Mouse (Mus musculus) heart, embryonic 10.5 days (tissue): ENCODE measurements at regions not wholly inside any gene's neighbourhood (a gene's known extent, or its start where the extent isn't known, plus 50 kb on each side); places are given as distances from the start of the nearest gene placed in this dataset.

Experiments
- DNase-seq: peaks from one replicate; pipeline ENCODE4 v3.0.0-alpha.2; 2017; ENCODE audit warnings: low spot score
- H3K27ac ChIP-seq: fragments of 300-500 bp; sonication (generic); 2 replicates; pipeline ENCODE4 v1.5.1; 2016; ENCODE audit warnings: mild to moderate bottlenecking
- H3K27me3 ChIP-seq: fragments of 300-500 bp; sonication (generic); 2 replicates; pipeline ENCODE4 v1.6.1; 2016; ENCODE audit warnings: mild to moderate bottlenecking; ENCODE audit not compliant: poor library complexity, insufficient read depth, severe bottlenecking
- H3K36me3 ChIP-seq: fragments of 300-500 bp; sonication (generic); 2 replicates; pipeline ENCODE4 v1.6.1; 2016; ENCODE audit warnings: mild to moderate bottlenecking, moderate library complexity
- H3K4me1 ChIP-seq: fragments of 300-500 bp; sonication (generic); 2 replicates; pipeline ENCODE4 v1.6.1; 2016; ENCODE audit warnings: mild to moderate bottlenecking
- H3K4me3 ChIP-seq: fragments of 300-500 bp; sonication (generic); 2 replicates; pipeline ENCODE4 v1.5.1; 2016; ENCODE audit warnings: mild to moderate bottlenecking, moderate library complexity
- H3K9me3 ChIP-seq: fragments of 300-500 bp; sonication (generic); 2 replicates; pipeline ENCODE4 v1.6.1; 2016; ENCODE audit warnings: mild to moderate bottlenecking, moderate library complexity
- WGBS: fragments of 180-500 bp; shearing (Covaris S2); methylation state at CpG from one replicate; pipeline ENCODE4 v1.1.7; 2016; 5-methylcytosine and 5-hydroxymethylcytosine counted together

GRCm38 (mm10) chr16:76591956-76592768 is 218.5 kb upstream of the Nrip1 start:
- no peak overlapping the region for H3K4me3 ChIP-seq
- H3K27ac ChIP-seq: no peak overlapping the region
- no peaks in the 10 kb centered on the region for H3K4me1 ChIP-seq
- DNase-seq: no peak
- H3K27me3 ChIP-seq: no peaks in the 10 kb centered on the region
- WGBS: 77% methylated on average over 4 of the region's 4 CpGs
- no peaks in the 10 kb centered on the region for H3K36me3 ChIP-seq
- H3K9me3 ChIP-seq: no peaks in the 10 kb centered on the region

GRCm38 (mm10) chr16:76589791-76590190 is 216.2 kb upstream of the Nrip1 start:
- Histone ChIP-seq H3K27ac (no peak overlapping the region), H3K9me3 (no peaks in the 10 kb centered on the region), H3K27me3 (no peaks in the 10 kb centered on the region), H3K36me3 (no peaks in the 10 kb centered on the region), H3K4me3 (no peak overlapping the region), H3K4me1 (no peaks in the 10 kb centered on the region)
- 73% methylated on average over 2 of the region's 2 CpGs for WGBS
- DNase-seq: no peak

DNA sequence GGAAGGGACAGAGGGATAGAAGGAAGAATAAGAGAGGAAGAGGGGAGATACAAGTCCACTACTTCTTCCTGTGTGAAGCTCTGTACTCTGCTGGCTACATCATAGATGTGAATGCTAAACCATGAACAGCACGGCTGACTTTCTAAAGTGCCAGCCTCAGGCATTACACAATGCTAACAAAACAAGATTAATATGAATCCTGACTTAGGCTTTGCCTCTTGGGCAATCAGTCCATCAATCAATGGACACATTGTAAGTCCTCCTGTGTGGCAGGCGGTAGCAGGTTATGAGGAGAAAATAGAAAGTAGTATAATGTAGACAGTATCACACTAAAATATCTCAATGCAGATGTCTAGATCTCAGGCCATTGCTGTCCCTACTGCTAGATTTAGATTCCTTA is 203.6 kb upstream of the Nrip1 start:
- Histone ChIP-seq H3K27ac (no peak overlapping the region), H3K9me3 (no peaks in the 10 kb centered on the region), H3K4me3 (no peak overlapping the region), H3K4me1 (no peaks in the 10 kb centered on the region), H3K36me3 (no peaks in the 10 kb centered on the region), H3K27me3 (no peaks in the 10 kb centered on the region)
- DNase-seq: no peak
- WGBS: 85% methylated on average over 2 of the region's 2 CpGs

- no peaks in the 10 kb centered on the region for H3K36me3 ChIP-seq
- H3K4me1 ChIP-seq: no peaks in the 10 kb centered on the region
- no peak overlapping the region for H3K27ac ChIP-seq
- H3K4me3 ChIP-seq: no peak overlapping the region
- no peaks in the 10 kb centered on the region for H3K27me3 ChIP-seq
- no peaks in the 10 kb centered on the region for H3K9me3 ChIP-seq
- no peak for DNase-seq
- WGBS: 72% methylated on average over 3 of the region's 3 CpGs
Observed at GRCm38 (mm10) chr16:76575281-76575680, 201.7 kb upstream of the Nrip1 start.

- no peak for DNase-seq
- Histone ChIP-seq H3K4me1 (peaks cover 10% of the 10 kb centered on the region; the same call in 1 of the 2 replicates), H3K36me3 (no peaks in the 10 kb centered on the region), H3K4me3 (no peak overlapping the region), H3K9me3 (no peaks in the 10 kb centered on the region), H3K27ac (no peak overlapping the region), H3K27me3 (no peaks in the 10 kb centered on the region)
- 10% methylated on average over 11 of the region's 11 CpGs for WGBS
Observed at GRCm38 (mm10) chr16:76566220-76566619, 192.6 kb upstream of the Nrip1 start.

- Histone ChIP-seq H3K27me3 (no peaks in the 10 kb centered on the region), H3K36me3 (no peaks in the 10 kb centered on the region), H3K9me3 (no peaks in the 10 kb centered on the region), H3K4me1 (no peaks in the 10 kb centered on the region), H3K4me3 (no peak overlapping the region), H3K27ac (no peak overlapping the region)
- WGBS: 82% methylated on average over 4 of the region's 4 CpGs
- no peak for DNase-seq
Observed at GRCm38 (mm10) chr16:76554846-76555245, 181.2 kb upstream of the Nrip1 start.

GRCm38 (mm10) chr16:76549628-76550027 is 176.0 kb upstream of the Nrip1 start:
- Histone ChIP-seq H3K4me3 (no peak overlapping the region), H3K27me3 (no peaks in the 10 kb centered on the region), H3K4me1 (no peaks in the 10 kb centered on the region), H3K9me3 (no peaks in the 10 kb centered on the region), H3K27ac (no peak overlapping the region), H3K36me3 (no peaks in the 10 kb centered on the region)
- WGBS: 84% methylated on average over 5 of the region's 5 CpGs
- DNase-seq: no peak

DNA sequence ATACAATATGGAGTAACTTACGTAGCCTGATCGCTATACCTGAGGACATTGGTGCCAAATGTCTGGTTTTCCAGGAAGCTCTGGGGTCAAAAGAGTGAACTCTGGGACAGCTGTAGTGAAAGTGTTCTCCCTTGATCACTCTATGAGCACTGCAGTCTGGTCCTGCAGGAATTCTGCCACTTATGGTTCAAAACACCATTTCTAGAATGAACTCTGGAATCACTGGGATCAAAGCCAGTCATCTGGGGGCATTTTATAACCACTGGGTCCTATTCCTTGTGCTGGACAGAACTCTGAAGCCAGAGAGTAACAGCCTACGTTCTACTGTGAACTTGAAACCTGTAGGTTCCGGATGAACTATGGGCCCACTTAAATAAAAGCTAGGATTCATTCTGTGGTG is 173.5 kb upstream of the Nrip1 start:
- no peaks in the 10 kb centered on the region for H3K9me3 ChIP-seq
- no peak overlapping the region for H3K27ac ChIP-seq

GRCm38 (mm10) chr16:76546632-76547031 is 173.0 kb upstream of the Nrip1 start:
- 92% methylated on average over 2 of the region's 2 CpGs for WGBS
- DNase-seq: no peak
- Histone ChIP-seq H3K36me3 (no peaks in the 10 kb centered on the region), H3K27me3 (no peaks in the 10 kb centered on the region), H3K4me1 (no peaks in the 10 kb centered on the region), H3K27ac (no peak overlapping the region), H3K9me3 (no peaks in the 10 kb centered on the region), H3K4me3 (no peak overlapping the region)

More for the DNA sequence above, 173.5 kb upstream of the Nrip1 start:
- no peaks in the 10 kb centered on the region for H3K27me3 ChIP-seq
- no peak overlapping the region for H3K4me3 ChIP-seq
- H3K36me3 ChIP-seq: no peaks in the 10 kb centered on the region
- no peaks in the 10 kb centered on the region for H3K4me1 ChIP-seq
- DNase-seq: no peak
- 87% methylated on average over 4 of the region's 4 CpGs for WGBS

DNA sequence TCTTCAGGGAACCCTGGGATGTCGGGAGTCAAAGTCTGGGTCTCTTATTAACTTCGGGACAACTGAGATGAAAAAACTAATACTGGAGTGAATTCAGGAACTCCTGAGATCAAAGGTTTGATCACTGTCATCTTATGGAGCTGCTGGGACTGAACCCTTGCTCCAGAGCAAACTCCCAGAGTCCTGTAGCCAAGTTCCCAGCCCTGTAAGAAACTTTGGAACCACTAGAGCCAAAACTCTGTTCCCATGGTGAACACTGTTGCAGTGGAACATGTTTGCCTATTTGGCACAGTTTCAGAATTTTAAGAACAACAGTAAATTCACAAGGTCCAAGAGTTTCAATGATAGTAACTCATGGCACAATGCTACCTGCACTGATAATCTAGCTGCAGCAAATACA is 172.3 kb upstream of the Nrip1 start:
- Histone ChIP-seq H3K27ac (no peak overlapping the region), H3K9me3 (no peaks in the 10 kb centered on the region), H3K4me1 (no peaks in the 10 kb centered on the region; the same call in 1 of the 2 replicates), H3K36me3 (no peaks in the 10 kb centered on the region), H3K4me3 (no peak overlapping the region), H3K27me3 (no peaks in the 10 kb centered on the region)
- no peak for DNase-seq
- WGBS: 83% methylated on average over 2 of the region's 2 CpGs

- Histone ChIP-seq H3K27me3 (no peaks in the 10 kb centered on the region), H3K4me1 (peaks cover 4% of the 10 kb centered on the region), H3K27ac (no peak overlapping the region), H3K4me3 (no peak overlapping the region), H3K9me3 (no peaks in the 10 kb centered on the region), H3K36me3 (no peaks in the 10 kb centered on the region)
- 70% methylated on average over 4 of the region's 4 CpGs for WGBS
- no peak for DNase-seq
Observed at GRCm38 (mm10) chr16:76544972-76545371, 171.3 kb upstream of the Nrip1 start.

- Histone ChIP-seq H3K4me3 (no peak overlapping the region), H3K4me1 (peaks cover 19% of the 10 kb centered on the region), H3K36me3 (no peaks in the 10 kb centered on the region), H3K9me3 (no peaks in the 10 kb centered on the region), H3K27me3 (no peaks in the 10 kb centered on the region), H3K27ac (no peak overlapping the region)
- WGBS: 52% methylated on average over 5 of the region's 5 CpGs
- DNase-seq: no peak
Observed at GRCm38 (mm10) chr16:76540964-76541363, 167.3 kb upstream of the Nrip1 start.

DNA sequence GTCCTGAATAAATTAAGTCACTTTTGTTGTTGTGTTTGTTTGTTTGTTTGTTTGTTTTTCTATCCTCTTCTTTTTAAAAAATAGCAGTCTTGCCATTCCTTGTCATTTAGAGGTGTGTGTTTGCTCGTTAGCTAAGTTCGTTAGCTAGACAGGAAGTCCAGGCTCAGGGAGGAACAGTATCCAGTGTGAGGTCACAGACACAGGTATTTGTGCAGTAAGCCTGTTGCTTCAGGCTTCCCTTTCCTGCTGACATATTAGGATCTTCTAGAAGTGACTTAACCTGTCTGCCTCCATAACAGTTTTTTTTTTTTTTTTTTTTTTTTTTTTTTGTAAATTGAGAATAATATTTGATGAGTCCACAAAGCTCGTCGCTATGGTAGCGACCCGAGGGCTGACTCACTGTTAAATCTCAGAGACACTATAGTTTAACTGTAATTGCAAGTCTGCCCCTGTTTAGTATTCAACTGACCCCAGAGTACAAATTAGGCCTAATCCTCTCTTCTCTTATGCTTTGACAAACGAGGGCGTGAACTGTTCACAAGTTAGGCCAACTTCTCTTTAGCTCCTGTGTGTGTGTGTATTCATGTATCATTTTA is 166.8 kb upstream of the Nrip1 start:
- 70% methylated on average over 8 of the region's 8 CpGs for WGBS
- no peak for DNase-seq
- H3K27me3 ChIP-seq: no peaks in the 10 kb centered on the region

More for the DNA sequence above, 166.8 kb upstream of the Nrip1 start:
- no peaks in the 10 kb centered on the region for H3K9me3 ChIP-seq
- no peak overlapping the region; the same call in 1 of the 2 replicates for H3K27ac ChIP-seq
- peaks cover 19% of the 10 kb centered on the region for H3K4me1 ChIP-seq
- H3K36me3 ChIP-seq: no peaks in the 10 kb centered on the region
- H3K4me3 ChIP-seq: no peak overlapping the region
